Mouse (Mus musculus) thymus, adult 2 months (tissue): ENCODE measurements at regions not wholly inside any gene's neighbourhood (a gene's known extent, or its start where the extent isn't known, plus 50 kb on each side); places are given as distances from the start of the nearest gene placed in this dataset.
A peak's percentile ranks its signal among the peaks of the same experiment; 100 is the strongest.

Source experiments
- DNase-seq: peaks from one replicate; pipeline ENCODE4 v3.0.0; 2021
- H3K27ac ChIP-seq: fragments of 200-500 bp; 2 replicates; pipeline ENCODE4 v1.5.1; 2012; ENCODE audit warnings: low read length, control low read depth; ENCODE audit not compliant: control insufficient read depth, insufficient read depth
- H3K27me3 ChIP-seq: fragments of 200-500 bp; 2 replicates; pipeline ENCODE4 v1.6.1; 2012; ENCODE audit warnings: mild to moderate bottlenecking, low read length, moderate library complexity, mixed read lengths; ENCODE audit not compliant: control insufficient read depth, insufficient read depth
- H3K36me3 ChIP-seq: fragments of 200-500 bp; 2 replicates; pipeline ENCODE4 v1.6.1; 2012; ENCODE audit warnings: mild to moderate bottlenecking, low read length, moderate library complexity; ENCODE audit not compliant: control insufficient read depth, insufficient read depth
- H3K4me1 ChIP-seq: fragments of 200-500 bp; replicated peaks from 2 replicates; pipeline ENCODE4 v1.6.1; 2012; ENCODE audit warnings: low read length; ENCODE audit not compliant: control insufficient read depth, insufficient read depth
- H3K4me3 ChIP-seq: fragments of 200-500 bp; 2 replicates; pipeline ENCODE4 v1.5.1; 2012; ENCODE audit warnings: mild to moderate bottlenecking, low read length, control low read depth, moderate library complexity; ENCODE audit not compliant: control insufficient read depth, insufficient read depth
- CTCF ChIP-seq: fragments of 200-500 bp; IDR thresholded peaks from 2 replicates; pipeline ENCODE4 v1.5.1; 2012; ENCODE audit warnings: mild to moderate bottlenecking, control low read depth, low read length, moderate library complexity, borderline replicate concordance; ENCODE audit not compliant: control insufficient read depth, poor library complexity, insufficient read depth; ENCODE audit errors: extremely low read depth
- POLR2A ChIP-seq: fragments of 200-500 bp; IDR thresholded peaks from 2 replicates; pipeline ENCODE4 v1.6.1; 2012; ENCODE audit warnings: mild to moderate bottlenecking, low read length, control low read depth, moderate library complexity; ENCODE audit not compliant: control insufficient read depth, poor library complexity, insufficient read depth; ENCODE audit errors: extremely low read depth
- WGBS: fragments of 180-500 bp; shearing (Covaris S2); methylation state at CpG from one replicate; pipeline ENCODE4 v1.1.7; 2018; 5-methylcytosine and 5-hydroxymethylcytosine counted together

GRCm38 (mm10) chrX:11795010-11795409, 365.1 kb downstream of the Bcor start:
- no peak overlapping the region for H3K27ac ChIP-seq
- WGBS = 95% methylated on average over 6 of the region's 6 CpGs
- TF ChIP-seq CTCF (no peak), POLR2A (no peak)
- no peaks in the 10 kb centered on the region for H3K27me3 ChIP-seq
- H3K4me3 ChIP-seq = no peak overlapping the region
- H3K36me3 ChIP-seq = no peaks in the 10 kb centered on the region
- H3K4me1 ChIP-seq = 0 out of 2 replicates have a peak, but pooled peaks cover 1% of the 10 kb centered on the region
- no peak for DNase-seq

GRCm38 (mm10) chrX:11797870-11798269, 362.3 kb downstream of the Bcor start:
- 92% methylated on average over 11 of the region's 11 CpGs for WGBS
- TF ChIP-seq POLR2A (no peak), CTCF (no peak)
- no peaks in the 10 kb centered on the region for H3K27me3 ChIP-seq
- no peaks in the 10 kb centered on the region for H3K36me3 ChIP-seq
- H3K4me1 ChIP-seq = peaks cover 9% of the 10 kb centered on the region
- H3K27ac ChIP-seq = no peak overlapping the region
- DNase-seq = no peak
- no peak overlapping the region for H3K4me3 ChIP-seq

GRCm38 (mm10) chrX:11798326-11798725, 361.8 kb downstream of the Bcor start:
- Histone ChIP-seq H3K27me3 (no peaks in the 10 kb centered on the region), H3K27ac (no peak overlapping the region), H3K4me3 (no peak overlapping the region), H3K4me1 (peaks cover 12% of the 10 kb centered on the region), H3K36me3 (no peaks in the 10 kb centered on the region)
- no peak for TF ChIP-seq POLR2A
- TF ChIP-seq CTCF = no peak
- WGBS = 65% methylated on average over 3 of the region's 3 CpGs
- DNase-seq = no peak

GRCm38 (mm10) chrX:11800400-11800941, 359.7 kb downstream of the Bcor start:
- Histone ChIP-seq H3K27ac (no peak overlapping the region), H3K27me3 (no peaks in the 10 kb centered on the region), H3K4me3 (no peak overlapping the region), H3K4me1 (peaks cover 15% of the 10 kb centered on the region), H3K36me3 (no peaks in the 10 kb centered on the region)
- TF ChIP-seq POLR2A (no peak), CTCF (no peak)
- 95% methylated on average over 16 of the region's 16 CpGs for WGBS
- no peak for DNase-seq

GRCm38 (mm10) chrX:11801208-11801607, 358.9 kb downstream of the Bcor start:
- no peaks in the 10 kb centered on the region for H3K27me3 ChIP-seq
- WGBS = 58% methylated on average over 3 of the region's 3 CpGs
- H3K4me1 ChIP-seq = peaks cover 15% of the 10 kb centered on the region
- TF ChIP-seq CTCF (0 out of 2 replicates have a peak, but pooled peaks have one; percentile 34), POLR2A (no peak)
- H3K36me3 ChIP-seq = no peaks in the 10 kb centered on the region
- no peak overlapping the region for H3K27ac ChIP-seq
- DNase-seq = peak; percentile 16
- no peak overlapping the region for H3K4me3 ChIP-seq

- H3K4me3 ChIP-seq = no peak overlapping the region
- WGBS = 46% methylated on average over 12 of the region's 12 CpGs
- DNase-seq = no peak
- H3K4me1 ChIP-seq = peaks cover 16% of the 10 kb centered on the region
- no peaks in the 10 kb centered on the region for H3K36me3 ChIP-seq
- no peaks in the 10 kb centered on the region for H3K27me3 ChIP-seq
- H3K27ac ChIP-seq = no peak overlapping the region
- TF ChIP-seq POLR2A = no peak
- TF ChIP-seq CTCF = no peak
Observed at GRCm38 (mm10) chrX:11801621-11802020, 358.5 kb downstream of the Bcor start.
